Mouse (Mus musculus) T-helper 2 cell (primary cell): Measurements from ENCODE around the gene Tifa.

Source experiments
- in situ Hi-C: fragments of 300-600 bp; cut with MboI, MseI; formaldehyde crosslinking; loops from one replicate; pipeline ENCODE4 v1.15.1; 2025; ENCODE audit warnings: high pct_unique_total_duplicates

Gene Tifa

GRCm38 (mm10) chr3:127821209-127821608 lies 31.6 kb downstream of the Tifa start:
- in situ Hi-C loops = no loop called here

GRCm38 (mm10) chr3:127823886-127824863 lies 34.6 kb downstream of the Tifa start:
- in situ Hi-C loops = no loop called here

- in situ Hi-C loops = no loop called here
Measured at GRCm38 (mm10) chr3:127826503-127826902, 36.9 kb downstream of the Tifa start.

DNA sequence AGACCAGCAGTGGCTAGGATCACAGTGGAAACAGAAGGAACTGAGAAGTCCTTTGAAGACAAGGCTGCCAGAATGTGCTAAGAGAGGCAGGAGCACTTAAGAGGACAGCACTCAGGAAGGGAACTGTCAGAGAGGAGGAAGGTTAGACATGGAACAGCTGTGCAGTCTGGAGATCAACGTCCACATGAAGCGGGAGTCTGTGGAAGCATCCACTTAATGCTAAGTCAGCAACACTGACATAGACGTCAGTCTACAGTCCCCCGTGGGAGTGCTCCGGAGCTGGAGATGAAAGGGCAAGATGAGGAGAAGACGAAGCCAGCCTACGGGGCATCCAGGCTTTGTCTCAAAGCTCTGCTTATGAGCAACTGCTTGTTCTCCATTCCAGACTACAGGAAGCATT lies 37.5 kb downstream of the Tifa start:
- in situ Hi-C loops = no loop called here

DNA sequence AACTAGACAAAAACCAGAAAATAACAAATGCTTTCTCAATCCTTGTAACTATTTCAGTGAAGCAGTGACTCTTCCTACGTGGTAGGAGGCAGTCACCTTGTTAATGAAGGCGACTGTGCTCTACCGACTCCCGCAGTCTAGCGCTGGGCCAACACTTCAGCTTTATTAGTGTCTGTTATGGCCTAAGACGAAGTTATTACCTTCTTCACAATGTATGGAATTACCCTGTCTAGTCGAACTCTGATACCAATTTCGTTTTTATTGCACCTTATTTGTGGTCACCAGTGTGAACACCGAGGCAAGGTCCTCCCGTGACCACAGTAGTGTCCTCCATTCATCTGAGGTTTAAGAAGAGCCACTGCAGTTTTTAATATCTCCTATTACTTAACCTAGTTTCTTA lies 40.6 kb downstream of the Tifa start:
- in situ Hi-C loops = no loop called here

- in situ Hi-C loops = no loop called here
Measured at GRCm38 (mm10) chr3:127831079-127831478, 41.5 kb downstream of the Tifa start.

- in situ Hi-C loops = no loop called here
Measured at GRCm38 (mm10) chr3:127834040-127834439, 44.4 kb downstream of the Tifa start.

DNA sequence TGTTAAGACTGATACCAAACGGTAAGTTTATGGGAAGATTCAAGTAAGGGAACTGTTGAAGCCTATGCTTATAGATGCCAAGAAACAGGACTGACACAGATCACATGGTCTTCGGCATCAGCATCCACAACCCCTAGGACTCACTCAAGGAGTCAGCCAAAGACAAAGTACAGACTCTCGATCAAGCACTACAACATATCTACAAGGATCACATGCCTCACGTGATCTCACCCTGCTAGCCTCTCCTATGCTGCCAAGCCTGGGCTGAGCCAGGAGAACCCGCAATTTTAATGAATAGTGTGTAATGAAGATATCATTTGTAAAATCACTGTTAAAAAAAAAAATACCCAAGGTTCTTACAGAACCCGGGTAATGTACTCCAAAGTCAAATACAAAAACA lies 46.0 kb downstream of the Tifa start:
- in situ Hi-C loops = no loop called here

DNA sequence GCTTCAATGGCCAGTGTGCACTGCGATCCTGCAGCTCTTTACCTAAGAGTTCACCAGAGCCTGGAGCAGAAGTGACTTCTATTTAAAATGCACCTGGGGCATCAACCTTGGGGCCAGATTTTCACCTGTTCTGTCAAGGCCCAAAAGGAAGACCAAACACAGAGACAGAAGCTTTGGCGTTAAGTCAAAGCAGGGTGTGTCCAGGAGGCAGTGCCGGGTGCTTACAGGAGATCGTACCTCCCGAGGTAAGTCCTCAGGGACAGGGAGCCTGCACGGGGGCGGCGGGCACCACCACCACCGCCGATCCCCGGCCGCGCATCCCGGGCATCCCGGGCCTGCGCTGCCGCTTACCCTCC lies 47.2 kb downstream of the Tifa start:
- in situ Hi-C loops = no loop called here

- in situ Hi-C loops = no loop called here
Measured at GRCm38 (mm10) chr3:127837154-127837865, 47.7 kb downstream of the Tifa start, which contains the start of gene Ap1ar. TSS of gene Ap1ar (minus strand) at chr3:127837523.

GRCm38 (mm10) chr3:127837972-127838644 lies 48.5 kb downstream of the Tifa start:
- in situ Hi-C loops = no loop called here

GRCm38 (mm10) chr3:127841926-127842325 lies 52.3 kb downstream of the Tifa start:
- in situ Hi-C loops = loop anchor here (5.0 kb wide), 1 partner anchor 45 kb away; no protein-coding TSS in a partner anchor

GRCm38 (mm10) chr3:127843324-127843940 lies 53.8 kb downstream of the Tifa start:
- in situ Hi-C loops = loop anchor here (5.0 kb wide), 1 partner anchor 44 kb away; no protein-coding TSS in a partner anchor

- in situ Hi-C loops = loop anchor here (5.0 kb wide), 1 partner anchor 43 kb away; no protein-coding TSS in a partner anchor
Measured at GRCm38 (mm10) chr3:127843941-127844327, 54.3 kb downstream of the Tifa start.

- in situ Hi-C loops = loop anchor here (5.0 kb wide), 1 partner anchor 1349 kb away; the partner anchor contains the start of gene Pitx2
Measured at GRCm38 (mm10) chr3:127848088-127848808, 58.6 kb downstream of the Tifa start.

- in situ Hi-C loops = loop anchor here (5.0 to 10.0 kb wide), 3 partner anchors 97 to 1347 kb away; partner anchors contain the start of gene Pitx2
Measured at GRCm38 (mm10) chr3:127849922-127850321, 60.3 kb downstream of the Tifa start.

- in situ Hi-C loops = loop anchor here (5.0 to 10.0 kb wide), 2 partner anchors 96 to 234 kb away; no protein-coding TSS in a partner anchor
Measured at GRCm38 (mm10) chr3:127850776-127851646, 61.4 kb downstream of the Tifa start.

GRCm38 (mm10) chr3:127852722-127853121 lies 63.1 kb downstream of the Tifa start:
- in situ Hi-C loops = loop anchor here (5.0 to 10.0 kb wide), 2 partner anchors 95 to 232 kb away; no protein-coding TSS in a partner anchor
